Mouse (Mus musculus) MEL (cell line): Measurements from ENCODE around the gene Arhgap44.

Source experiments
- CHD1 ChIP-seq: IDR thresholded peaks from 2 replicates; pipeline ENCODE4 v1.6.1; 2012; ENCODE audit warnings: low read depth, mild to moderate bottlenecking, inconsistent platforms, low read length, improper control_type of control experiment
- CHD2 ChIP-seq: IDR thresholded peaks from 2 replicates; pipeline ENCODE4 v1.6.1; 2011; ENCODE audit warnings: low read length, improper control_type of control experiment
- CTCF ChIP-seq, 3 experiments: IDR thresholded peaks in 2 of 3; conservative IDR thresholded peaks in 1 of 3; 2 replicates each; pipeline ENCODE4 v1.5.1; 2011 to 2012; ENCODE audit warnings: low read length in 3 of 3, low read depth in 2 of 3, mild to moderate bottlenecking in 2 of 3, improper control_type of control experiment in 1 of 3, inconsistent platforms in 1 of 3, mixed read lengths in 1 of 3, moderate library complexity in 1 of 3; ENCODE audit not compliant: control insufficient read depth in 1 of 3, insufficient read depth in 1 of 3, poor library complexity in 1 of 3, severe bottlenecking in 1 of 3
- E2F4 ChIP-seq: IDR thresholded peaks from 2 replicates; pipeline ENCODE4 v1.6.1; 2011; ENCODE audit warnings: low read depth, low read length, improper control_type of control experiment, borderline replicate concordance
- ETS1 ChIP-seq: IDR thresholded peaks from 2 replicates; pipeline ENCODE4 v1.6.1; 2012; ENCODE audit warnings: low read depth, mild to moderate bottlenecking, inconsistent platforms, low read length, improper control_type of control experiment, moderate library complexity
- GATA1 ChIP-seq: IDR thresholded peaks from 2 replicates; pipeline ENCODE4 v1.6.1; 2011; ENCODE audit warnings: low read depth, low read length, improper control_type of control experiment
- MAX ChIP-seq: IDR thresholded peaks from 2 replicates; pipeline ENCODE4 v1.6.1; 2011; ENCODE audit warnings: low read length, improper control_type of control experiment
- MAZ ChIP-seq: IDR thresholded peaks from 2 replicates; pipeline ENCODE4 v1.6.1; 2012; ENCODE audit warnings: low read depth, mild to moderate bottlenecking, inconsistent platforms, low read length, improper control_type of control experiment
- POLR2A ChIP-seq, 2 experiments: IDR thresholded peaks; 2 replicates each; pipeline ENCODE4 v1.6.1; 2011 to 2012; ENCODE audit warnings: low read length in 2 of 2, mild to moderate bottlenecking in 2 of 2, control low read depth in 1 of 2, improper control_type of control experiment in 1 of 2, low read depth in 1 of 2, moderate library complexity in 1 of 2; ENCODE audit not compliant: control insufficient read depth in 1 of 2, insufficient read depth in 1 of 2, poor library complexity in 1 of 2
- TCF12 ChIP-seq: IDR thresholded peaks from 2 replicates; pipeline ENCODE4 v1.6.1; 2014; ENCODE audit warnings: low read depth, mild to moderate bottlenecking, inconsistent platforms, low read length, improper control_type of control experiment, moderate library complexity
- ZC3H11A ChIP-seq: IDR thresholded peaks from 2 replicates; pipeline ENCODE4 v1.6.1; 2012; ENCODE audit warnings: low read depth, mild to moderate bottlenecking, inconsistent platforms, low read length, improper control_type of control experiment

DNA sequence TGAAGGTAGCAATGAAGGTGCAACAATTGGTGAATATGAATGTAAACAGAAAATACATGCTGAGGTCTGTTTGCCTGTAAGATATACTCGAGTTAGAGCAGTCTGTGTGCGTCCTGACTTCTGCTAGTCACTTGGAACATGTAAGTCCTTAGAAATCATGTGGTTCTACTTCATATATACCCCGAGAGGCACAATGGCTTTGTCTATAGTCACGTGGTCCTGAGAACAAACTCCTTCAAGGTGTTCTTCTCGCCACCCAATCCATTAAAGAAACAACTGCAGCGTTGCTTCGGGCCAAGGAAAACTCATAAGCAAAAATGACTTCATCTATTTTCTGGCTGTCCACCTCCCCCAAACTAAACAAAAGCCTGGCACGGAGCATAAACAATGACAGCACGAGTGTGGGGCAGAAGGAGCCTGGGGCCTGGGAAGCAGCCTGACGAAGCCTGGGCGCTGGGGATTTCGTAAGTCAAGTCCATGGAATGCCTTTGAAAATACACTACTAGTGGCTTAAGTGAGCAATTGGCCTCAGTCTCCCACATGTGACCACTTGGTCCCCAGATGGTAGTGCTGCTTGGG, 123.2 kb downstream of the Arhgap44 start:
- TF ChIP-seq MAZ (no peak), ETS1 (no peak), CTCF (IDR thresholded peaks at IDR 0.05 in 2 of 3, conservative IDR thresholded peaks at IDR 0.05 in 1 of 3; ENCODE audit: control insufficient read depth in 1 of 3, insufficient read depth in 1 of 3, low read depth in 2 of 3, low read length in 3 of 3, poor library complexity in 1 of 3, severe bottlenecking in 1 of 3) (no peak), CHD1 (no peak), ZC3H11A (no peak), GATA1 (no peak), E2F4 (no peak), MAX (no peak), TCF12 (no peak), POLR2A (IDR thresholded peaks at IDR 0.05; ENCODE audit: control insufficient read depth in 1 of 2, insufficient read depth in 1 of 2, low read depth in 1 of 2, low read length in 2 of 2, poor library complexity in 1 of 2) (no peak), CHD2 (no peak)
